8 mouse cellular contexts compared by ENCODE assay signal in the genomic region with DNA sequence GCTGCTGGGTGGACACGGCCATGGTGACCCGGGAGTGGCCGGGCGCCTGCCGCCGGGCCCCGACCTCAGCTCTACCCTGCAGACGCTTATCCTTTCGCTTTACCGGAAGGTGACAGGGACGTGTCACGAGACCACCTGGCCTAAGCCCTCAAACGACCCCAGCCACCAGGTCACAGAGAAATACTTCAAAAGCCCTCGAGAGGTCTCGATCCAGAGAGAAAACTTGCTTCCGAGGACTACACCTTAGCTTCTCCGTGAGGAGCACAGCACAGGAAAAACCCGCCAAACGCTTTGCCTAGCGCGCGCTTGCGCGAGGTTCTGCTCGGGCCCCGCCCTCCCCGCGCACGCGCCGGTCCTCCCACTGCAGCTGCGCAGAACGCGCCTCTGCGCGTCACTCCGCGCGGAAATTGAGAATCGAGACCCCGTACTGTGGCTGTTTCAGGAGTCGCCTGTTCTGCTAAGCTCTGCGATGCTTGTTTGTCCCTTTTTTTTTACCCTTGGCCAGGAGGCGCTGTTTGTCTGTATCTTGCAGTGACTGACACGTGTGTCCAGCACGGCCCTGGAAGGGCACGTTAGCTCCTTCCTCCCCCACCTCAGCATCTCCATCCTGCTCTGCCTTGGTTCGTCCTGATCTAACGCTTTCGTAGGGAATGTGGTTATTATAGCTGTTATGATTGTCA. TPM values are rescaled to one million over a fixed set of nuclear protein-coding genes. Genes with fewer than 3 reads are reported as not detected.
A peak's percentile ranks its signal among the peaks of the same experiment; 100 is the strongest.
DNase-seq lines count a peak whose midpoint lies in the region; ATAC-seq lines count a peak whose summit lies in the region.

A gene (minus strand): TSS at position 320 of the 680 bp plus-strand sequence.

- peak within 1 kb of the TSS; percentile 49 to 62 for H3K27ac ChIP-seq in heart, embryonic 14.5 days (replicated peaks in 1 of 2; ENCODE audit: control insufficient read depth in 1 of 2, insufficient read depth in 1 of 2, low read depth in 2 of 2, low read length in 2 of 2)
- H3K27ac ChIP-seq in liver, embryonic 13.5 days, result peak within 1 kb of the TSS; percentile 80
- peak within 1 kb of the TSS; percentile 42 for H3K27ac ChIP-seq in stomach, embryonic 16.5 days (ENCODE audit: low read length)

- H3K9ac ChIP-seq in heart, embryonic 14.5 days (ENCODE audit: low read length), result peak within 1 kb of the TSS; percentile 79
- peak within 1 kb of the TSS; percentile 85 for H3K9ac ChIP-seq in liver, embryonic 13.5 days
- peak within 1 kb of the TSS; percentile 83 for H3K9ac ChIP-seq in stomach, embryonic 16.5 days (ENCODE audit: low read length)

- peak within 1 kb of the TSS; percentile 74 for H3K4me2 ChIP-seq in heart, embryonic 14.5 days (ENCODE audit: low read length)
- peak within 1 kb of the TSS; percentile 84 for H3K4me2 ChIP-seq in liver, embryonic 13.5 days
- H3K4me2 ChIP-seq in stomach, embryonic 16.5 days (ENCODE audit: low read depth, low read length), result peak within 1 kb of the TSS; percentile 79

- DNase-seq in CD4-positive helper T cell, adult 2 months (ENCODE audit: low read depth, low spot score), result peak; percentile 93
- peak; percentile 70 for DNase-seq in brain, embryonic 18.5 days (ENCODE audit: low read depth, low spot score)
- DNase-seq in kidney, postnatal 14 days, result peak; percentile 93
- peak; percentile 87 for DNase-seq in liver, embryonic 13.5 days
- peak; percentile 89 for DNase-seq in neural tube, embryonic 10.5 days (ENCODE audit: extremely low spot score, low spot score)

- no peaks in the 10 kb centered on the region for H3K9me3 ChIP-seq in heart, embryonic 14.5 days (ENCODE audit: control insufficient read depth, low read length)
- no peaks in the 10 kb centered on the region for H3K9me3 ChIP-seq in liver, embryonic 13.5 days (replicated peaks)
- H3K9me3 ChIP-seq in stomach, embryonic 16.5 days (replicated peaks; ENCODE audit: control insufficient read depth, low read length), result no peaks in the 10 kb centered on the region

- peak; percentile 81 for ATAC-seq in erythroid progenitor cell, adult 5-6 weeks (replicated peaks; ENCODE audit: low FRiP score, poor library complexity, severe bottlenecking)
- peak; percentile 84 for ATAC-seq in heart, embryonic 14.5 days (ENCODE audit: insufficient number of reproducible peaks, insufficient read depth, low FRiP score, low read depth)
- peak; percentile 68 for ATAC-seq in liver, embryonic 13.5 days (ENCODE audit: low read depth)
- ATAC-seq in stomach, embryonic 16.5 days (ENCODE audit: insufficient read depth, low FRiP score), result peak; percentile 87

- peak within 1 kb of the TSS; percentile 61 to 77 for H3K4me3 ChIP-seq in heart, embryonic 14.5 days (ENCODE audit: control insufficient read depth in 1 of 2, insufficient read depth in 1 of 2, low read depth in 1 of 2, low read length in 2 of 2)
- peak within 1 kb of the TSS; percentile 76 for H3K4me3 ChIP-seq in liver, embryonic 13.5 days (replicated peaks)
- peak within 1 kb of the TSS; percentile 76 for H3K4me3 ChIP-seq in stomach, embryonic 16.5 days (replicated peaks; ENCODE audit: low read length)

- peaks cover 25% of the 10 kb centered on the region for H3K36me3 ChIP-seq in heart, embryonic 14.5 days (ENCODE audit: control insufficient read depth, insufficient read depth, low read length)
- peaks cover 29% of the 10 kb centered on the region for H3K36me3 ChIP-seq in liver, embryonic 13.5 days
- 0 out of 2 replicates have a peak, but pooled peaks cover 4% of the 10 kb centered on the region for H3K36me3 ChIP-seq in stomach, embryonic 16.5 days (ENCODE audit: control insufficient read depth, insufficient read depth, low read length)

- peaks cover 4 to 19% of the 10 kb centered on the region in 2 experiments; a peak in 3 of 4 replicates for H3K4me1 ChIP-seq in heart, embryonic 14.5 days (ENCODE audit: control insufficient read depth in 2 of 2, insufficient read depth in 2 of 2, low read length in 2 of 2)
- peaks cover 79% of the 10 kb centered on the region for H3K4me1 ChIP-seq in liver, embryonic 13.5 days (replicated peaks)
- H3K4me1 ChIP-seq in stomach, embryonic 16.5 days (ENCODE audit: control insufficient read depth, insufficient read depth, low read length), result peaks cover 22% of the 10 kb centered on the region

- no peaks in the 10 kb centered on the region for H3K27me3 ChIP-seq in heart, embryonic 14.5 days (ENCODE audit: control insufficient read depth, insufficient read depth, low read length)
- no peaks in the 10 kb centered on the region for H3K27me3 ChIP-seq in liver, embryonic 13.5 days
- no peaks in the 10 kb centered on the region for H3K27me3 ChIP-seq in stomach, embryonic 16.5 days (ENCODE audit: control insufficient read depth, insufficient read depth, low read length)

- under 1% methylated on average over 50 of the region's 50 CpGs for WGBS in heart, embryonic 14.5 days
- under 1% methylated on average over 50 of the region's 50 CpGs for WGBS in liver, embryonic 13.5 days (ENCODE audit: insufficient replicate concordance)
- WGBS in stomach, embryonic 16.5 days, result under 1% methylated on average over 50 of the region's 50 CpGs

RNA-seq across cellular contexts. Expression of the gene that starts here (rescaled TPM):
- total RNA-seq in erythroid progenitor cell, adult 5-6 weeks (2015; ENCODE audit: low replicate concordance), result 64.9 and 72.5 TPM in 2 replicates
- 55.1 and 71.9 TPM in 2 replicates for total RNA-seq in erythroid progenitor cell, adult 5-6 weeks (2017; ENCODE audit: low replicate concordance)
- polyA plus RNA-seq in heart, embryonic 14.5 days (2014; fragmentation: Nextera tagmentation; extraction: Ambion mirVana), result 42.7 and 45.1 TPM in 2 replicates
- polyA plus RNA-seq in liver, embryonic 13.5 days (2015; fragmentation: Nextera tagmentation; extraction: Ambion mirVana), result 62.2 and 69.8 TPM in 2 replicates
- 49.6 and 50.4 TPM in 2 replicates for polyA plus RNA-seq in stomach, embryonic 16.5 days (2015; fragmentation: Nextera tagmentation; extraction: Ambion mirVana)

Comparison
In these comparisons a context has a peak if more than half of its experiments do, and no peak if none do; other contexts are left out.
1. Peak in every context shown above with its lines: DNase-seq, ATAC-seq, H3K4me3 ChIP-seq and H3K27ac ChIP-seq.